Mouse (Mus musculus) erythroid progenitor cell, adult 5-6 weeks (primary cell): ENCODE results near the gene Otud4. TPM values are rescaled to one million over a fixed set of nuclear protein-coding genes. Genes with fewer than 3 reads are reported as not detected.

Source experiments
- ATAC-seq: replicated peaks from 2 replicates; pipeline ENCODE4 v1.8.0; 2016; ENCODE audit warnings: moderate number of reproducible peaks, mild to moderate bottlenecking, moderate TSS enrichment, inconsistent platforms; ENCODE audit not compliant: poor library complexity, low FRiP score, severe bottlenecking
- total RNA-seq, 2 experiments: library from RNA; stranded (forward) in 1 of 2; stranded (reverse) in 1 of 2; fragments of 150-400 nt in 1 of 2; fragments of 186-747, 209-891 nt in 1 of 2; gene quantifications; 2 replicates each; pipeline versions ENCODE4 v1.2.3 to v1.2.4; 2015 to 2017; ENCODE audit warnings: low replicate concordance in 2 of 2

Gene Otud4
- total RNA-seq, 2 experiments from 2014 or later = 22.2 to 33.2 TPM

DNA sequence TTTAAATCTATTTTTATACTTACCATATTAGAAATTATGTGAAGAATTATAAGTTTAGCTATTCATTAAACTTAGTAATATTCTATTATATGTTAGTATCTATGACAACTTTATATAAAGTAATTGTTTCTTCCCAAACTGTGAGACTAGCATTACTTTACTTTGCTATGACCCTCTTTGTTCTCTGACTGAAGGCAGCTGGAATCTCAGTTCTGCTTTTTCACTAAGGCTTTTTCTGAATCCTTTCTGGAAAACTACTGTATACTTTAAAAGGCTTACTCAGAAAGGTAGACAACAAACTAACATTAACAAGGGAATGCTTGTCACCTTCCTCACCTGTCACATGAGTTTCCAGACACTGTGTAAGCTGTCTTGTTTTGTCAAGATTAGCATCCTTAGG, 83.9 kb downstream of the Otud4 start:
- ATAC-seq = no peak

DNA sequence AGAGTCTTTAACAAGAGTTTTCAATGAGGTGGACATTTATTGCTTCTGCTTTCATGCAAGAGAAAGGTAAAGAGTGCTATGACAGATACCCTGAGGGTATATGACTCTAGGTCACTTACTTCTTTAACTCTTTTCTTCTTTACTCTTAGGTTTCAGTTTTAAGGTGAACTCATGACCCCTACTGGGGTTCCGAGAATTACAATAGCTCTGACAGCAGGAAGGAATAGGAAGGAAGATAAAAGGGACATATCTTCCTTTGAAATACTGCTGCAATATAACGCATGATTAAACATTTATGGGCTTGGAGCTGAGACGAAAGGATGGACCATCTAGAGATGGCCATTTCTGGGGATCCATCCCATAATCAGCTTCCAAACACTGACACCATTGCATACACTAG, 85.2 kb downstream of the Otud4 start:
- ATAC-seq = no peak

Other genes with a start within 250 kb of the Otud4 start
- 1.1 TPM in 1 of 2 replicates, not detected in the other for gene Smad1, start 240.1 kb upstream of the Otud4 start, total RNA-seq (2015; ENCODE audit: low replicate concordance)
- gene Smad1, start 240.1 kb upstream of the Otud4 start, total RNA-seq (2017; ENCODE audit: low replicate concordance) = 1.2 TPM in 2 replicates
- gene Abce1, start 72.1 kb downstream of the Otud4 start, total RNA-seq (2015; ENCODE audit: low replicate concordance) = 46.9 and 53.7 TPM in 2 replicates
- 36.1 and 43.4 TPM in 2 replicates for gene Abce1, start 72.1 kb downstream of the Otud4 start, total RNA-seq (2017; ENCODE audit: low replicate concordance)
- gene Anapc10, start 72.2 kb downstream of the Otud4 start, total RNA-seq (2015; ENCODE audit: low replicate concordance) = 7.2 and 9.6 TPM in 2 replicates
- 2.1 and 6.2 TPM in 2 replicates for gene Anapc10, start 72.2 kb downstream of the Otud4 start, total RNA-seq (2017; ENCODE audit: low replicate concordance)